Mouse (Mus musculus) stomach, postnatal 0 days (tissue): ENCODE measurements at regions not wholly inside any gene's neighbourhood (a gene's known extent, or its start where the extent isn't known, plus 50 kb on each side); places are given as distances from the start of the nearest gene placed in this dataset.

ENCODE experiments used
- CTCF ChIP-seq: IDR thresholded peaks from 2 replicates; pipeline ENCODE4 v1.5.1; 2016; ENCODE audit warnings: antibody characterized with exemption, low read depth, mild to moderate bottlenecking, moderate library complexity
- EP300 ChIP-seq: optimal IDR thresholded peaks from 2 replicates; pipeline ENCODE3; 2016; ENCODE audit warnings: antibody characterized with exemption

GRCm38 (mm10) chr12:8109203-8109770 is 98.6 kb upstream of the Ldah start:
- TF ChIP-seq CTCF, result no peak
- no peak for TF ChIP-seq EP300
